Mouse (Mus musculus) neural tube, embryonic 10.5 days (tissue): ENCODE data around the gene Vwa3a.
A peak's percentile ranks its signal among the peaks of the same experiment; 100 is the strongest.

Source experiments
- DNase-seq: peaks from one replicate; pipeline ENCODE4 v3.0.0-alpha.2; 2017; ENCODE audit warnings: low spot score; ENCODE audit errors: extremely low spot score

Gene Vwa3a

GRCm38 (mm10) chr7:120835449-120836359, 96.6 kb downstream of the Vwa3a start:
- peak; percentile 96 for DNase-seq

GRCm38 (mm10) chr7:120836361-120836760, 97.2 kb downstream of the Vwa3a start:
- DNase-seq: peak; percentile 50

DNA sequence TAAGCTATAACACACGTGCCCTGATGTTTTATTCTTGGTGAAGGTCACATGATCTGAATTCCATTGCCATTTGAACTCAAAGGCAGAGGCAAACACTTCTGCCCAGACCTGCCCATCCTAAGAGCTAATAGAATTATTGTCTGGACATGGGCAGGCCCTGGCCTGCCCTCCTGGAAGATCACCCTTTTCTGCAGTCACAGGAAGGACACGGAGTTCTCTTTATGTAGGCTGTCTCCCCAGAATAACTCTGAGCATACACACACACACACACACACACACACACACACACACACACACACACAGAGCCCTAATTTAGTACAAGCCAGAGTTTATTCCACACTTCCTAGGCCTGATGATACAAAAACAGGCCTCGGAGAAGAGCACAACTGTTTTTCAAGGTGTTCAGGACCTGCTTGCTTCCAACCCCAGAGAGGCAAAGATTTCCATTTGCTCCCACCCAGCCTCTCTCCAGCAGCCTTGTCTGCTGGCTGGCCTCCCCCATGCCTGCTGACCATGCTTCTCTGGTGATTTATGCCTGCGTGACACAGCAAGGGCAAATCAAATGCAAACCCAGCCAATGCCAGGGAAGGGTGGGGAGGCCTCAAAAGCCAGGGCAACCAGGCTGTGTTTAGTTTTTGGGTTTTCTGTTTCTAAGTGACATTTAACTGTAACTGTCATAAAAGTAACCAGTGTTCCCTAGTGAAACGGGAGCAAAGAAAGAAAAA, 99.5 kb downstream of the Vwa3a start:
- DNase-seq: no peak

- no peak for DNase-seq
Measured at GRCm38 (mm10) chr7:120839786-120840185, 100.7 kb downstream of the Vwa3a start.

DNA sequence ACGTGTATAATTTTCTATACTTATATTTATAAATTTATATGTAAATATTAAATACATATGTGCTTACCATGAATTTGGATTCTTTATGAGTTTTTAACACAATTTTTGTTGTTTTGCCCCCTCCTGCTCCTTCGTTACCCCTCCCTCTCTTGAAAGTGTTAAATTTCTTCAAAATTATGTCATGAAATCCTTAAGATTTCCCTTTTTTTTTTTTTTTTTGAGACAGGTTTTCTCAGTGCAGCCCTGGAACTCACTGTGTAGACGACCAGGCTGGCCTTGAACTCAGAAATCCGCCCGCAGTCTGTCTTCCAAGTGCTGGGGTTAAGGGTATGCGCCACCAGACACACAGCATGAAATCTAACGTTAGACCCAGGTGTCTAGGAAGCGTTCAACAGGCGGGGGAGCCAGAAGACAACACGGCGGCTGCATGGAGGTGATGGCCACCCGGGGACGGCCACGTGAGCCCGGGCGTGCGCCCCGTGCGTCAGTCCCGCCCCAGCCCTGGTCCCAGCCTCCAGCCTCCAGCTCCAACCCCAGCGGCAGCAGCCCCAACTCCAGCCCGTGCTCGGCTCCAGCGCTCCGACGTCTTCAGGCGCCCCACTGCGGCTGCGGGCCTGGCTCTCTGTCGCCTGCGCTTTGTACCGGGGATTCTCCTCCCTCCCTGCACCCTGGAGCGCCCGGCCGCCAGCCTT, 103.4 kb downstream of the Vwa3a start, which contains the start of gene Eef2k:
TSS of gene Eef2k (plus strand) at position 487 of the 692 bp plus-strand sequence.
- DNase-seq: no peak

DNA sequence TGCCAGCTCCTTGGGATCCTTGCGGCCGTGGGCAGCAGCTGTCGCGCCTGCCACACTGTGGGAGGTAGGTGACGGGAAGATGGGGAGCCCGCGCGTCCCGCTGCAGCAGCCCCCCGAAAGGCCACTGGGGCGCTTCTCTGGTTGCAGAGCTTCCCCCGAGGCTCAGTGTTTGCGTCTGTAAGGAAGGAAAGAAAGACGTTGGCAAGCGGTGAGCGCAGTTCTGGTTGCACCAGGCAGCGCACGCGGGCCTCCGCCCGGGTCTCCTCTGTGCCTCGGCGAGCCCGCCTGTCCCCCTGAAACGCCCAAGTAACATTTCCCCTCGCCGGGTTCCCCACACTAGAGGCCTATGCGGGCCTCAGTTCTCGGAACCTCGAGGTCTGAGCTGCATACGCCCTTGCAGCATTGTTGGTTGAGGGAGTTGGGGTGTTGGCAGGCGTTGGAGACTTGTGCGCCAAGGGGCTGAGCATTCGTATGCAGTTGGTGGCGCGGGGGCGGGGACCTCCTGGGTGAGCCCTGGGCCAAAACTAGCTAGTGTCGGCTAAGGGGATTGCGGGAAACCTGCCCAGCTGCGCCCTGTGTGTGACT, 104.0 kb downstream of the Vwa3a start:
- peak; percentile 87 for DNase-seq

- no peak for DNase-seq
Measured at GRCm38 (mm10) chr7:120843852-120844435, 104.8 kb downstream of the Vwa3a start.

DNA sequence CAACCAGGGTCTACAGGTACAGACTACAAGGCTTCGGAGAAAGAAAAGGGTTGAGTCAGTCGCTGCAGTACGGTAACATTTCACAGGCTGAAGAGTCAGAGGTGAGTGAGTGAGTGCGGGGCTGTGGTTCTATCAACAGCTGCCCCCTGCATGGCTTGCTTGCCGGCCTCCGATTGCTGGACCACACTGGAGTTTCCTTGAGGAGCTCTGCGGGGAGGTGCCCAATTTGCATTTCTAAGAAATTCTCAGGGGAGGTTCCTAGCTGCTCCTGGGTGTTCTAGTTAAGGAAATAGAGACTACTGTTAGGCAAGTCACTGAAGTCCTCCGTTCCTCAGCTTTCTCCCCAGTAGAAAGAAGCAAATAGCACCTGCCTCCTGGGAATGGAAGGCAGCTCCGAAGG, 105.6 kb downstream of the Vwa3a start:
- DNase-seq: no peak

- DNase-seq: no peak
Measured at GRCm38 (mm10) chr7:120848831-120849512, 109.9 kb downstream of the Vwa3a start.

DNA sequence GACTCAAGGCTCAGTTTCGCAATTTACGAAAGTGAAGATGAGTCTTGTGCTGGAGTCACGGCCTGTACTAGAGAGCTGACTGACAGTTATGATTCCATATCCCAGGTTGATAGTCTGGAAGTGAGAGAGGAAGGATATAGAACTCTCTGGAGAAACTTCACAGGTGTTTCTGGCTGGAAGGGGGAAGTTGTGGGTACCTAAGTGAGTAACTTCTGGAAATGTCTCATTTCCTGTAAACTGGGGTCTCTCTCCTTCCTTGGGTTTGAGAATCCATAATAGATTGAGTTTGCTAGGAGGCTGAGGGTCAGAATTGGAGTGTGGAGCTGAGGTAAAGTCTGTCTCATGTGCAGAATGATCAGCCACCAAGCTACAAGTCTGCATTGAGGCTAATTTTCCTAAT, 111.0 kb downstream of the Vwa3a start:
- no peak for DNase-seq
